Mouse (Mus musculus) mouse embryonic stem cell (cell line): ENCODE results near the gene Necab2.

Source experiments
- in situ Hi-C, 2 experiments: fragments of 300-500 bp; cut with MboI; formaldehyde crosslinking; loops; 1 replicate in 1 of 2; 3 replicates in 1 of 2; pipeline ENCODE4 v1.14.3; 2019 to 2020; ENCODE audit warnings: low sequenced_read_pairs in 2 of 2, low pct_unique_long_range_greater_than_20kb in 1 of 2, mixed read lengths in 1 of 2; ENCODE audit not compliant: unreplicated experiment in 1 of 2

The Necab2 gene

GRCm38 (mm10) chr8:119440952-119441270 lies 5.6 kb upstream of the Necab2 start:
- in situ Hi-C loops = loop anchor here in 1 of 2 experiments (10.0 kb wide), 1 partner anchor 164 kb away; the partner anchor contains the start of gene Taf1c

DNA sequence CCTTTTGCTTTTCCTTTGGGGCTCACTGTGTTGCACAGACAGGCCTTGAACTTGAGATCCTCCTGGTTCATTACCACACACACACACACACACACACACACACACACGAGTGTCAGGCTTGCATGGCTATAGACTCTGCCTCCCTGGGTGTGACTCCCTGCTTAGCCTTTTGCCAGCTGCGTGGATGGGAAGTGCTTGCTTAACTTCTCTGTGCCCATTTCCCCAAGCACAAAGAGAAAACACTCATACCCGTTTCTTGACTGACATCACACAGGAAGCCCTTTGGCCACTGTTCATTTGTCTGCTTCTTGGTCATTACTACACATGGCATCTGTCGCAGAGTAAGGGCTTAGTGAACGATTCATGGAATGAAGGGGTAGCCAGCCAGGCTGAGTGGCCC lies 4.5 kb upstream of the Necab2 start:
- in situ Hi-C loops = loop anchor here in 1 of 2 experiments (10.0 kb wide), 1 partner anchor 163 kb away; the partner anchor contains the start of gene Taf1c

- in situ Hi-C loops = loop anchor here in 1 of 2 experiments (10.0 kb wide), 1 partner anchor 162 kb away; the partner anchor contains the start of gene Taf1c
Observed at GRCm38 (mm10) chr8:119442970-119443369, 3.5 kb upstream of the Necab2 start.

DNA sequence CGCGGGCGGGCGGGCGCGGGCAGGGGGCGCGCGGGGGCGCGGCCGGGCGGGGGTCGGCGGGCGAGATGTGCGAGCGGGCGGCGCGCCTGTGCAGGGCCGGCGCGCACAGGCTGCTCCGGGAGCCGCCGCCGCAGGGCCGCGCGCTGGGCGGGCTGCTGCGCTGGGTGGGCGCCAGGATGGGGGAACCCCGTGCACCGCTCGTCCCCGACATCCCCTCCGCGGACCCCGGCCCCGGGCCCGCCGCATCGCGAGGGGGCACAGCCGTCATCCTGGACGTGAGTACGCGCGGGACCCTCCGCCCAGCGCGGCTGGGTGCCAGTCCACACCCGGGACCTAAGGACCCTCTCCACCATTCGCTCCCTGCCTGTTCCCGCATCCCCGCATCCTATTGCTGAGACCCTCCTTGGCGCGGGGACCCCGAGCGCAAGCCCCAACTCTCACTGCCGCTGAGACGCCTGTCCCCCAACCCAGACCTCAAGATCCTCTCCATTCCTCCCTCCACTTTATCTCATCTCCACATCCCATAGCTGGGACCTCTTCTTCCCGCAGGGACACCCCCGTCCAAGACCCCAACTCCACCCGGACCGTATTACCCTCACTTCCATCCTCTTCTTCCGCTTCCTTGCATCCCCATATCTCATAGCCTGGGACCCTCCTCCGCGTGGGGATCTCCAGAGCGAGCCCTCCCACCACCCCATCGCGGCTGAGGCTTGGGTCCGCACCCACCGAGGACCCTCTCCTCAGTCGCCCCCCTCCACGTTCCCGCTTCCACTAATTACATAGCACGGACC lies 666 bp downstream of the Necab2 start:
- in situ Hi-C loops = loop anchor here in 1 of 2 experiments (10.0 kb wide), 1 partner anchor 158 kb away; the partner anchor contains the start of gene Taf1c

- in situ Hi-C loops = loop anchor here in 1 of 2 experiments (10.0 kb wide), 1 partner anchor 157 kb away; the partner anchor contains the start of gene Taf1c
Observed at GRCm38 (mm10) chr8:119447781-119448170, 1.3 kb downstream of the Necab2 start.

GRCm38 (mm10) chr8:119449627-119450026 lies 3.1 kb downstream of the Necab2 start:
- in situ Hi-C loops = loop anchor here in 1 of 2 experiments (5.0 to 10.0 kb wide), 2 partner anchors 48 to 155 kb away; partner anchors contain the start of gene Taf1c

DNA sequence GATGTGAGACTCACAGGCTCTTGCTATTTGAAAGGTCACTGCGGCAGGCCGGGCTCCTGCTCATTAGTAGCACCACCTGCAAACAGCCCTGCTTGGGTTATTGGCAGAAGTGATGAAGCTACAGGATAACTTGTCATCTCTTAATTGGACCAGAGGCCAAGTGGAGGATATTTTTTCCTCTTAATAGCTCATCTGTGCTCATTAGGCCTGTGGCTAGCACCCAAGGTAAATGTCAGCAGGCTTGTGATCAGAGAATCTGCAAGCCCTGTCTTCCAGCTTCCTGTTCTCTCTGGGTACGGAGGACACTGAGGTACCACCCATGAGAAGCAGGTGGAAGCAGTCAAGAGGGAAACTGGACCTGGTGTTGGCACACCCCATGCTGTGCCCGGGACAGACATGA lies 4.6 kb downstream of the Necab2 start:
- in situ Hi-C loops = loop anchor here in 1 of 2 experiments (5.0 kb wide), 1 partner anchor 46 kb away; no protein-coding TSS in a partner anchor

DNA sequence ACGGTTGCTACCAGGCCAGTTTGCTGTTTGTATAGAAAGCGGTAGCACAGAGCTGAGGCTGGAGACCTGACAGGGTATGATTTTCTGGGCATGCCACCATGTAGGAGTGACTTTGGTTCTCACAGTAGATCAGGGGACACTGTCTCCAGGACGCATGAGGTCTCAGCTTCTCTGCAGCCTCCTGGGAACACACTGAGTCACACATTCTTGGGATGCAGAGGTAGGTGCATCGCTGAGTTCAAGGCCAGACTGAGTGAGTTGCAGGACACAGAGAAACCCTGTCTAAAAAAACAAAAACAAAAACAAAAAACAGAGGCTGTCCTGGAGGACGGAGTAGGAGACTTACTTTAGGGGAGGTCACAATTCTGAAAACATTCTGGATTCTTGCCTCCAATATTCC lies 6.4 kb downstream of the Necab2 start:
- in situ Hi-C loops = loop anchor here in 1 of 2 experiments (5.0 kb wide), 1 partner anchor 44 kb away; no protein-coding TSS in a partner anchor

- in situ Hi-C loops = no loop called here
Observed at GRCm38 (mm10) chr8:119456045-119456444, 9.5 kb downstream of the Necab2 start.

DNA sequence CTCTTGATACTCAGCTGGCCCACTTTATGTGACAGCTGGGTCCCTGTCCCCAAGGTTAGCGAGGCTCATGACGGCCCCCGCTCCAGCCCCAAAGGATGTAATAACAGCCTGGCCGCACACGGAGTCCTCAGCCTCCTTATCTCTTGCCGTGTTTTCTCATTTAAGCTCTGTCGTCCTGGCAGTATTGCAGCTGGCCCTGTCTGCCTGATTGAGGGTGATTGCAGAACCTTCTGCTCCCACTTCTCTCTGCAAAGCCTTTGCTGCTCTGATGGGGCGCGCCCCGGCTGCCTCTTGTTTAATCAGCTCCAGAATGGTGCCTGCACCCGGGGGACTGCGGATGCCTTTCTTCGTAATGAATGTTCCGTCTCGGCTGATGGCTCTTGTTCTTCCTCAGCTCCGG lies 13.2 kb downstream of the Necab2 start:
- in situ Hi-C loops = no loop called here

DNA sequence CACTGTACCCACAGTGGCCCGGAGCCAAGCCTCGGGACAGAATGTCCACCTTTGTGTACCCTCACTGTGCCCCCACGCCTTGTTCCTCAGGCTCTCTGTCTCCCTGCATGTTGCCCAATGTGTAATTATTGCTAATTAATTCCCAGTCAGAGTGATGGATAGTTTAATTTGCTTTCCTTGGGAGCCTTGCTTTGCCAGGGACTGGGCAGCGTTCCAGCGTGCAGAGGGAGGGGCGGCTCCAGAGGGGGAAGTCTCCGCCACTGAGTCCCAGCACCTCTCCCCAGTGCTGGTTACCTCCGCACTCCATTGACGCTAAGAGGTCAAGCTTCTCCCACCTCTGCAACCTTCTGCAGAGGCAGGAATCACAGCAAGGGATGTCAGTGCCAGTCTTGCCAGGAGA lies 14.8 kb downstream of the Necab2 start:
- in situ Hi-C loops = no loop called here

GRCm38 (mm10) chr8:119463709-119464108 lies 17.2 kb downstream of the Necab2 start:
- in situ Hi-C loops = no loop called here

GRCm38 (mm10) chr8:119466105-119466504 lies 19.6 kb downstream of the Necab2 start:
- in situ Hi-C loops = no loop called here

DNA sequence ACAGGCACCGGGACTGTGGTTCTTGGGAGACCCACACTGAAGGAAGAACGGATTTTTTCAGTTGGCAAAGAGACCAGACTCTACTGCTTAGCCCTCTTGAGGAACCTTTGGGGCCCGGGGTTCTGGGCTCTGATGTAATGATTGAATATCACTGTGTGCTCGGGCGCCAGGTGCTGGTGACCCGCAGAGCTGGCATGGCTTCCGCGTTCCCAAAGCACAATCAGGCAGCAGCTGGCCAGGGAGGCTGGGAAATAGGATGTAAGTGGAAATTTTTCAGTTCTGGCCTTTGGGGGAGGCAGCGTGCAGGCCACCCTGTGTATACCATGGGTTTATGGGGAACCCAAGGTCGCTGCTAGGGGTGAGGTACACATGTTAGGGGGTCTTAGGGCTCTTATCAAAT lies 20.3 kb downstream of the Necab2 start:
- in situ Hi-C loops = no loop called here

DNA sequence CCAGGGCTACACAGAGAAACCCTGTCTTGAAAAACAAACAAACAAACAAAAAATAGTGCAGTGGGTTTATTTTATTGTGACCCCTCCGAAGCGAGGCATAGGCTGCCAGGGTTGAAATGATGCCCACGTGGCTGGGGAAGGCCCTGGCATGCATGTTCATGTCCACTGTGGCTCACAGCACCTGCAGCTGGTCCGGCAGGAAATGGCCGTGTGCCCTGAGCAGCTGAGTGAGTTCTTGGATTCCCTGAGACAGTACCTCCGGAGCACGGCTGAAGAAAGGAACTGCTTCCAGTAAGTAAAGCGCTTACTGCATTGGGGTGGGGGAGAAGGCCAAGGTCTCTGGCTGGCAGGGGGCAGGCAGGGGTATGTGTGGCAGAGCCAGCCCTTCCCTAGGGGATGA lies 21.6 kb downstream of the Necab2 start:
- in situ Hi-C loops = no loop called here

- in situ Hi-C loops = no loop called here
Observed at GRCm38 (mm10) chr8:119478684-119479083, 32.2 kb downstream of the Necab2 start.

DNA sequence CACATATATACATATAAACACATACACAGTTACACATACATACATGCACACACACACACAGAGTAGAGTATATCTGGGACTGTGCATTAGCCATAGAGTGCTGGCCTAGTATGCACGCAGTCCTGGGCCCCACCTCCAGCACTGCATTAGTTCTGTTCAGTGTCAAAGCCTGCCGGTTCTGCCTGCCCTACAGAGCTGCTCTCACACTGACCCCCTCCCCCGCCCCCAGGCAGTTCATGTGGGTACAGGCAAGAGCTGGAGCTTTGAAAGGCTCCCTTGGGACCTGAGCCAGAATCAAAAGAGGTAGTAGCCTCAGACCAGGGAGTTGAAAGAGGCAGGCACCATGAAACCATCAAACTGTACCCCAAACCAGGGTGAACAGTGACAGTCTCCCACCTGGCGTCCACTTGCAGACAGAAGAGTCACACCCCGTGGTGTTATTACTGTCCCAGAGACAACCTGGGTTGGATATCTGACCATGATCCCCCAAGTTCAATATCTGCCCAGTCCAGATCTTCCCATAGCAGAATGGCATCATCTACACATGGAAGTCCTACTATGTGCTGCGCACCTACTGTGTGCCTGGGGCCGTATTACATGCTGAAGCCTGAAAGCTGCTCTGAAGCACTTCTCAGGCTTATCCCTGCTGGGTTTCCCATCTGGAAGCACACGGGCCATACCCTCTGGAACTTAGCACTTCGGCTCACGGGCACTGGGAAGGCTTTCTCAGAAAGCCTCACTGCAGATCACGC lies 37.8 kb downstream of the Necab2 start:
- in situ Hi-C loops = no loop called here

GRCm38 (mm10) chr8:119487093-119487492 lies 40.6 kb downstream of the Necab2 start:
- in situ Hi-C loops = no loop called here

GRCm38 (mm10) chr8:119496848-119497247 lies 50.3 kb downstream of the Necab2 start:
- in situ Hi-C loops = loop anchor here in 1 of 2 experiments (5.0 kb wide), 1 partner anchor 45 kb away; no protein-coding TSS in a partner anchor
